Mouse (Mus musculus) neutrophil, adult 83 days (primary cell): ENCODE measurements around the gene Olfr883. TPM values are rescaled to one million over a fixed set of nuclear protein-coding genes. Genes with fewer than 3 reads are reported as not detected.

Experiments used
- total RNA-seq, 2 experiments: library from RNA; stranded (reverse); gene quantifications; one replicate each; pipeline ENCODE4 v1.2.4; 2023

Olfr883 gene
- total RNA-seq, result not detected

DNA sequence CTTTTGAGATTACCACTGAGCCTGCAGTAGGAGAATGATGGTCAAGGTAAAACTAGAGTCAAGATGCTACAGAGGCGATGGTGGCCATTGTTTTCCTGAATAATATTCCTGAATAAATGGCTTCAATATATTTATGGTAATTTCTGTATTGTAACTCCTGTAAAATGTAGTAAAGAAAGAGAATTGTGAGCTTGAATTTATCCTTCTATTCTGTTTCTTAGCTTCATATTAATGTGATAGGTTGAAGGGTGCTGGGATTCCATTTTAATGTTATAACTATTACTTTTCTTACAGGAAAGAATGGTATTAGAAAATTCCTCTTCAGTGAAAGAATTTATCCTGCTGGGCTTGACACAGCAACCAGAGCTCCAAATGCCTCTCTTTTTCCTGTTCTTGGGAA is at the start of gene Olfr883:
Olfr883 (plus strand) TSS at position 301 of the 400 bp plus-strand sequence.

DNA sequence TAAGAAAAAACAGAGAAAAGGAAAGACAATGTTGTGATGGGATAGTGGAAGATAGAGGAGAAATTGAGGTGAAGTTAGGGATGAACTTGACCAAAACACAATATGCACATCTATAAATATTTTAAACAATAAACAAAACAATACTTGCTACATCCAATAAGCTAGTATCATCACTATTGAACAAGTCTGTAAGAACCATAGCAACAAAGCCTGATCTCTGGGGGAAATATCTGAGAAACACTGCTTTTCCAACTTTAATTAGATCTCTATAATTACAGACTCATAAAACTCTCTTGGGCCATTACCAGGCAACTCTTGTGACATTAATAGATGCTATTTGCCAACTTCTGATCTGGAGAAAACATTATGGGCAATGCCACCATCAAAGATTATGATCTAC is 34.1 kb upstream of the Olfr883 start, which contains the start of gene Olfr881:
Olfr881 (plus strand) TSS at position 301 of the 400 bp plus-strand sequence.

DNA sequence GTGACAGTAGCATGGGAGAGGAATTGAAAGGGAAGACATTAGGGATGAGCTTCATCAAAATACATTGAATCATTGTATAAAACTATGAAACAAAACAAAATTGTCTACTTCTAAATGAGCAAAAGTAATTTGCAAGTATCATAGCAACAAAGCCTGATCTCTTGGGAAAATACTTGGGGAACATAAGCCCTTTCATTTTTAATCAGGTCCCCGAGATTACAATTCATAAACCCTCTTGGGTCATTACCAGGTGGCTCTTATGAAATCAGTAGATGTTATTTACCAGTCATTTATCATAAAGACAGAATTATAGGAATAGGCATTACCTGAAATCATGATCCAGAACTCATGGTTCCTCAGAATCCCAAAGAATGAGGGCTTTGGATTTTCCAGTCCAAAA is 20.6 kb downstream of the Olfr883 start, which contains the start of gene Olfr884:
Olfr884 (plus strand) TSS at position 301 of the 400 bp plus-strand sequence.

DNA sequence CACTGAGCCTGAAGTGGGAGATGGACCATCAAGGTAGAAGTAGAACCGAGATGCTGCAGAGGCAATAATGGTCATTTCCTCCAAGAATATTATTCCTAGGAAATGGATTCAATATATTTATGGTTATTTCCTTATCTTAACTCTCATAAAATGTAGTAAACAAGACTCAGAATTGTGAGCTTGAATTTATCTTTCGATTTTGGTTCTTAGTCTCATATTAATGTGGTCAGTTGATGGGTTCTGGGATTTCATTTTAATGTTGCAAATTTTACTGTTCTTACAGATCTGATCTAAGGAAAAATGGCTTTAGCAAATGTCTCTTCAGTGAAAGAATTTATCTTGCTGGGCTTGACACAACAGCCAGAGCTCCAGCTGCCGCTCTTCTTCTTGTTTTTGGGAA is 35.4 kb downstream of the Olfr883 start, which contains the start of gene Olfr885:
Olfr885 (plus strand) TSS at position 301 of the 400 bp plus-strand sequence.

Other genes starting within 250 kb of the Olfr883 start
- gene Olfr876, start 222.8 kb upstream of the Olfr883 start, total RNA-seq, result not detected
- not detected for gene Olfr877, start 171.5 kb upstream of the Olfr883 start, total RNA-seq
- not detected for gene Olfr145, start 129.1 kb upstream of the Olfr883 start, total RNA-seq
- gene Olfr878, start 108.0 kb upstream of the Olfr883 start, total RNA-seq, result not detected
- not detected for gene Olfr881, start 34.0 kb upstream of the Olfr883 start, total RNA-seq
- gene Olfr884, start 20.7 kb downstream of the Olfr883 start, total RNA-seq, result not detected
- gene Olfr885, start 35.5 kb downstream of the Olfr883 start, total RNA-seq, result not detected
- not detected for gene Olfr887, start 58.3 kb downstream of the Olfr883 start, total RNA-seq
- gene Olfr888, start 82.3 kb downstream of the Olfr883 start, total RNA-seq, result not detected
- under 1 TPM in 1 of 2 experiments, not detected in 1; 0.07 TPM for gene Olfr889, start 89.4 kb downstream of the Olfr883 start, total RNA-seq
- not detected for gene Olfr890, start 116.7 kb downstream of the Olfr883 start, total RNA-seq
- gene Olfr891, start 155.0 kb downstream of the Olfr883 start, total RNA-seq, result not detected
- not detected for gene Olfr893, start 182.6 kb downstream of the Olfr883 start, total RNA-seq
- gene Olfr894, start 192.2 kb downstream of the Olfr883 start, total RNA-seq, result not detected
- not detected for gene Olfr143, start 227.0 kb downstream of the Olfr883 start, total RNA-seq
- not detected for gene Olfr895, start 242.0 kb downstream of the Olfr883 start, total RNA-seq